Mouse (Mus musculus): ENCODE data around the gene Pou3f1. TPM values are rescaled to one million over a fixed set of nuclear protein-coding genes. Genes with fewer than 3 reads are reported as not detected.

Gene Pou3f1
- polyA plus RNA-seq, 1 experiment: 12.8 TPM

DNA sequence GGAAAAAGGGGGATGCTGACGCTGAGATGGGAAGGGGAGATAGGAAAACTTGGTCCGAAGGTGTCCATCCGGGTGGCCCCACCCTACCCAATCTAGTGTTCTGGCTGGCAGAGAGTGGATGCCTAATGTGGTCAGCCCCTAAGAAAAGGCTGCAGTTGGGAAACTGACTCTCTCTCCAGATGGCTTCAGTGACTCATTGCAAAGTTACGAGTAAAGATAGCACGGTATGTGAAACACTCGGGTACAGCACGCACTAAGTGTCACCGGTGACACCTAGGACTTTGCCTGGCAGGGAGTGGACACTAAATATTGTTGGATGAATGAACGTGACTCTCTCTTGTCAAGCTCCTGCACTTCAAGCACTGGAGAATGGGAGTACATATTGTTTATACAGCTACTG lies 12.7 kb upstream of the Pou3f1 start:
- no peak for TF ChIP-seq CTCF (IDR thresholded peaks at IDR 0.05; ENCODE audit: low read depth, low read length)
- TF ChIP-seq EP300 (IDR thresholded peaks at IDR 0.05; ENCODE audit: insufficient read depth, low read depth, low read length): no peak
- no peak for TF ChIP-seq POLR2A (IDR thresholded peaks at IDR 0.05; ENCODE audit: insufficient read depth, low read length)
- no peak overlapping the region for H3K4me3 ChIP-seq (ENCODE audit: low read depth, low read length)
- no peaks in the 10 kb centered on the region for H3K9me3 ChIP-seq (replicated peaks; ENCODE audit: control insufficient read depth, insufficient read depth, low read length, poor library complexity, severe bottlenecking)
- H3K36me3 ChIP-seq (ENCODE audit: control insufficient read depth, insufficient read depth, low read length, poor library complexity, severe bottlenecking): no peaks in the 10 kb centered on the region
- peaks cover 5% of the 10 kb centered on the region for H3K4me1 ChIP-seq (ENCODE audit: control insufficient read depth, insufficient read depth, low read length)
- no peaks in the 10 kb centered on the region for H3K27me3 ChIP-seq (ENCODE audit: control insufficient read depth, insufficient read depth, low read length, poor library complexity, severe bottlenecking)
- H3K9ac ChIP-seq (ENCODE audit: low read depth, poor library complexity, severe bottlenecking): no peak overlapping the region
- H3K27ac ChIP-seq (ENCODE audit: insufficient read depth, low read length): no peak overlapping the region

DNA sequence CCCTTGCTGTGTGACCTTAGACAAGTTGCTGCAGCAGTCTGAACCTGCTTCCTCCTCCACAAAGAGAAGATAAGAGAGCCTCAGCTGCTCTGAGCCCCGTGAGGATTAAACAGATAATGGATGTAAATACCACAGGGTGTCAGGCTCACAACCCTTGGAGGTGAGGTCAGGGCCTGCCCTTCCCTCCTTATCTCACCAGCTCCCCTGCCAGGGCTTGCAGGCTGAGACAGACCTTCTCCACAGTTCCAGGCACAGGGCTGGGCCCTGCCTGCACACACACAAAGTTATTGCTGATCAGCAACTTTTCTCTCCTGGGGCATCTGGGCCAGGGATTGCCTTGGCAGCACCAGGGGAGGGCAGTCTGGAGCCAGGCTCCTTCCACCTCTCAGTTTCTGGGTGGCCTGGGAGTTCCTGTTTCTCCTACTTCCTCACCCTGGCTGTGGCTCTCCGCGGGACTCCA lies 11.6 kb upstream of the Pou3f1 start:
- H3K4me3 ChIP-seq (ENCODE audit: low read depth, low read length): no peak overlapping the region
- H3K4me1 ChIP-seq (ENCODE audit: control insufficient read depth, insufficient read depth, low read length): peaks cover 5% of the 10 kb centered on the region
- H3K27me3 ChIP-seq (ENCODE audit: control insufficient read depth, insufficient read depth, low read length, poor library complexity, severe bottlenecking): no peaks in the 10 kb centered on the region

DNA sequence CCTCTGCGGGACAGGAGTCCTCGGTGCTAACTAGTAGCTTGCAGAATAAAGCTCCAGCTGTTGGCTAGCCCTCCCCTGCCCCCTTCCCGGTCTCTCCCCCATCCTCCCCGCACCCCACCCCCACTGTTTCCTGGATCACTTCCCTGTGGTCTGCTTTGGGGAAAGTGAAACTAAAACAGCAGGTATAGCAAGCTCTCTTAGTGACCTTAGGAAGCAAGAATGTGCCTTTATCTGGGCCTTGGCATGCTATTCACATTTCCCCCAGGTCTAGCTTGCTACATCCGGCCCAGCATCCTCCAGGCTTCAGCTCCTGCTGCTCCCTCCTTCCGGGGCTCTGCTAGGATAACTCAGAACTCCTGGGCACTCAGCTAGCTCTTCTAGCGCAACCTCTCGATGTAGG lies 10.0 kb upstream of the Pou3f1 start:
- no peak overlapping the region for H3K9ac ChIP-seq (ENCODE audit: low read depth, poor library complexity, severe bottlenecking)
- H3K4me3 ChIP-seq (ENCODE audit: low read depth, low read length): no peak overlapping the region
- H3K4me1 ChIP-seq (ENCODE audit: control insufficient read depth, insufficient read depth, low read length): peaks cover 5% of the 10 kb centered on the region
- no peaks in the 10 kb centered on the region for H3K36me3 ChIP-seq (ENCODE audit: control insufficient read depth, insufficient read depth, low read length, poor library complexity, severe bottlenecking)
- no peaks in the 10 kb centered on the region for H3K27me3 ChIP-seq (ENCODE audit: control insufficient read depth, insufficient read depth, low read length, poor library complexity, severe bottlenecking)
- no peak for TF ChIP-seq POLR2A (IDR thresholded peaks at IDR 0.05; ENCODE audit: insufficient read depth, low read length)
- TF ChIP-seq CTCF (IDR thresholded peaks at IDR 0.05; ENCODE audit: low read depth, low read length): no peak
- peak; percentile 79 for TF ChIP-seq EP300 (IDR thresholded peaks at IDR 0.05; ENCODE audit: insufficient read depth, low read depth, low read length)
- H3K9me3 ChIP-seq (replicated peaks; ENCODE audit: control insufficient read depth, insufficient read depth, low read length, poor library complexity, severe bottlenecking): no peaks in the 10 kb centered on the region
- H3K27ac ChIP-seq (ENCODE audit: insufficient read depth, low read length): peak overlapping the region; percentile 43; the same call in 1 of the 2 replicates

More for the DNA sequence above, 11.6 kb upstream of the Pou3f1 start:
- H3K9ac ChIP-seq (ENCODE audit: low read depth, poor library complexity, severe bottlenecking): no peak overlapping the region
- H3K9me3 ChIP-seq (replicated peaks; ENCODE audit: control insufficient read depth, insufficient read depth, low read length, poor library complexity, severe bottlenecking): no peaks in the 10 kb centered on the region
- TF ChIP-seq CTCF (IDR thresholded peaks at IDR 0.05; ENCODE audit: low read depth, low read length): peak; percentile 4
- TF ChIP-seq POLR2A (IDR thresholded peaks at IDR 0.05; ENCODE audit: insufficient read depth, low read length): no peak
- TF ChIP-seq EP300 (IDR thresholded peaks at IDR 0.05; ENCODE audit: insufficient read depth, low read depth, low read length): 0 out of 2 replicates have a peak, but pooled peaks have one; percentile 18
- H3K27ac ChIP-seq (ENCODE audit: insufficient read depth, low read length): no peak overlapping the region
- H3K36me3 ChIP-seq (ENCODE audit: control insufficient read depth, insufficient read depth, low read length, poor library complexity, severe bottlenecking): no peaks in the 10 kb centered on the region

DNA sequence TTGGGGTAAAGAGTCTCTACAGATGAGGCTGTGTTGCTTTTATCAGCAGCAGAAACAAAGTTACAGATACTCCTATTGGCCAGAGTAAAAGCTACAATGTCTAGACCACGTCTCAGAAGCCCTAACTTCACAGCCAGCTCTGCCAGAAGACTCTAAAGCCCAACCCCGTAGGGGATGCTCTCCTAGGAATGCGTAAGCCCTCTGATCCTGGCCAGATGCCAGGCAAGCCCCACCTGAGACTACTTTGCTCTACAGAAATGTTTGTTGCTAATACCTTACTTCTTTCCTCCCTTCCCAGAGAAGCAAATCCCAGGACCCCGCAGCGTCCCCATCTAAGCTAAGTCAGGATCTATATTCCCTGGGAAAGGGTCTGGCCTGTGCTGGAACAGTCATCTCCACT lies 8.7 kb upstream of the Pou3f1 start:
- Histone ChIP-seq H3K4me1 (ENCODE audit: control insufficient read depth, insufficient read depth, low read length) (peaks cover 9% of the 10 kb centered on the region), H3K27me3 (ENCODE audit: control insufficient read depth, insufficient read depth, low read length, poor library complexity, severe bottlenecking) (no peaks in the 10 kb centered on the region), H3K36me3 (ENCODE audit: control insufficient read depth, insufficient read depth, low read length, poor library complexity, severe bottlenecking) (no peaks in the 10 kb centered on the region), H3K9ac (ENCODE audit: low read depth, poor library complexity, severe bottlenecking) (no peak overlapping the region), H3K4me3 (ENCODE audit: low read depth, low read length) (no peak overlapping the region), H3K9me3 (replicated peaks; ENCODE audit: control insufficient read depth, insufficient read depth, low read length, poor library complexity, severe bottlenecking) (no peaks in the 10 kb centered on the region), H3K27ac (ENCODE audit: insufficient read depth, low read length) (no peak overlapping the region)
- TF ChIP-seq CTCF (IDR thresholded peaks at IDR 0.05; ENCODE audit: low read depth, low read length) (no peak), POLR2A (IDR thresholded peaks at IDR 0.05; ENCODE audit: insufficient read depth, low read length) (no peak), EP300 (IDR thresholded peaks at IDR 0.05; ENCODE audit: insufficient read depth, low read depth, low read length) (no peak)

DNA sequence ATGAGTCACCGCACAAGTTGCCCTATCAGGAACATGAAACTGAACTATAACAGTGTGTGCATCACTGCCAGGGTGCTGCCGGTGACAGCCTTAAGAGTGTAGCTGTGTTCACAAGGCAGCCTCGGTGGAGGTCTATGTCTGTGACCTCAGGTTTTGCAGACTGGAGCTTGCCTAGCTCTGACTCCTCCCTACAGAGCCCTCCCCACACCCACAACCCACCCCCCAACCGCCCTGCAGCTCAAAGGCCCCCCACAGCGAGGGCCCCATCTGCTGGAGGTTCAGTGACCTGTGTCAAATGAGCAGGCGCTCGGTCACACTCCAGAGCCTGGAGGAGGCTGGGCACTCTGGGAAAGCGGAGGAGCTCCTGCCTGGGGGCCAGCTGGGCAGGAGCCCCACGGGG lies 3.7 kb upstream of the Pou3f1 start:
- no peak overlapping the region for H3K9ac ChIP-seq (ENCODE audit: low read depth, poor library complexity, severe bottlenecking)

DNA sequence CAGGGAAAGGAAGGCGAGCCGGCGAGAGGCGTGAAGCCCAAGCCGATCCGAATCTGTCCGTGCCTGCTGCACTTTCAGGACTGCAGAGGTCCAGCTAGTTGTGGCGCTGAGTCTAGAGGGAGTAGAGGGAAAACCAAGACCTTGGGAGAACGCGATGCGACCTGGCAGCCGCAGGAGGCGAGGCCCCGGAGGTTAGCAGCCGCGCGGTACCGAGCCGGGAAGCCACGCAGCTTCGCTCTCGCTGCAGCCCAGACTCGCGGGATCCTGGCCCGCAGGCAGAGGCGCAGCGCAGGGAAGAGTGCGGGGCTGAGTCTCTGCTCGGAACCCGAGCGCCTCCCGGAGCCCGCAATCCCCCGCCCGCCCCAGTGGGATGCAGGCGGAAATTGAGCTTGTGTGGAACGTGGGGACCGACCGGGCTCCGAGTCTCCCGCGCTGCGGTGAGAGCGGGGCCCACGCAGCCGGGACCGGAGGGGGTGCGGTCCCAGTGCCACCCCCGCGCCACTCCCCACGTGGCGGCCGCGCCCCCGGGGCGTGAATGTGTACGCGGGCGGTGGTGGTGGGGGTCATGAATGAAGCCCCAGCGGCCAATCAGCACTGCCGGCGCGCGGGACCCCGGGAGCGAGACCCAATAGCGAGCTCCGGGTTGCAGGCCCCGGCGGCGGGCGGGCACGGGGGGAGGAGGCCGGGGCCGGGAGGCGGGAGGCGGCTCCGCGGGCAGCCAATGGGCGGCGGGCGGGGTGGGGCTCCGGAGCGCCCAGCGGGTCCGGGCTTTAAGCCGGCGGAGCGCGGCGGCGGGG lies 445 bp downstream of the Pou3f1 start:
- Histone ChIP-seq H3K27ac (ENCODE audit: insufficient read depth, low read length) (no peak overlapping the region), H3K36me3 (ENCODE audit: control insufficient read depth, insufficient read depth, low read length, poor library complexity, severe bottlenecking) (0 out of 2 replicates have a peak, but pooled peaks cover 3% of the 10 kb centered on the region), H3K9ac (ENCODE audit: low read depth, poor library complexity, severe bottlenecking) (peak overlapping the region; percentile 90), H3K27me3 (ENCODE audit: control insufficient read depth, insufficient read depth, low read length, poor library complexity, severe bottlenecking) (peaks cover 16% of the 10 kb centered on the region), H3K9me3 (replicated peaks; ENCODE audit: control insufficient read depth, insufficient read depth, low read length, poor library complexity, severe bottlenecking) (no peaks in the 10 kb centered on the region), H3K4me1 (ENCODE audit: control insufficient read depth, insufficient read depth, low read length) (peaks cover 4% of the 10 kb centered on the region), H3K4me3 (ENCODE audit: low read depth, low read length) (peak overlapping the region; percentile 83)
- TF ChIP-seq POLR2A (IDR thresholded peaks at IDR 0.05; ENCODE audit: insufficient read depth, low read length) (no peak), CTCF (IDR thresholded peaks at IDR 0.05; ENCODE audit: low read depth, low read length) (no peak), EP300 (IDR thresholded peaks at IDR 0.05; ENCODE audit: insufficient read depth, low read depth, low read length) (no peak)

More for the DNA sequence above, 3.7 kb upstream of the Pou3f1 start:
- no peak overlapping the region for H3K4me3 ChIP-seq (ENCODE audit: low read depth, low read length)
- no peak overlapping the region for H3K27ac ChIP-seq (ENCODE audit: insufficient read depth, low read length)
- H3K4me1 ChIP-seq (ENCODE audit: control insufficient read depth, insufficient read depth, low read length): peaks cover 4% of the 10 kb centered on the region
- H3K27me3 ChIP-seq (ENCODE audit: control insufficient read depth, insufficient read depth, low read length, poor library complexity, severe bottlenecking): peaks cover 4% of the 10 kb centered on the region; the same call in 1 of the 2 replicates
- no peak for TF ChIP-seq EP300 (IDR thresholded peaks at IDR 0.05; ENCODE audit: insufficient read depth, low read depth, low read length)
- TF ChIP-seq CTCF (IDR thresholded peaks at IDR 0.05; ENCODE audit: low read depth, low read length): peak; percentile 7
- no peak for TF ChIP-seq POLR2A (IDR thresholded peaks at IDR 0.05; ENCODE audit: insufficient read depth, low read length)
- H3K9me3 ChIP-seq (replicated peaks; ENCODE audit: control insufficient read depth, insufficient read depth, low read length, poor library complexity, severe bottlenecking): no peaks in the 10 kb centered on the region
- no peaks in the 10 kb centered on the region for H3K36me3 ChIP-seq (ENCODE audit: control insufficient read depth, insufficient read depth, low read length, poor library complexity, severe bottlenecking)
